ENCODE assay signal across 9 mouse cellular contexts in genomic region chr5:36597653-36598052, GRCm38 (mm10). TPM values are rescaled to one million over a fixed set of nuclear protein-coding genes. Genes with fewer than 3 reads are reported as not detected.
DNase-seq lines count a peak whose midpoint lies in the region; ATAC-seq lines count a peak whose summit lies in the region.
"Had no signal": no experiment of that assay in that cellular context is flagged by ENCODE, and none has a peak within 500 bp of the region (broad histone marks: within the 10 kb centered on the region; RNA-seq: fewer than 3 reads in every experiment).

No protein-coding gene starts in this region.

- WGBS in neural tube, embryonic 14.5 days: 34% methylated on average over 4 of the region's 4 CpGs
- WGBS in kidney, embryonic 16.5 days: 32% methylated on average over 4 of the region's 4 CpGs

- DNase-seq in gastrocnemius, postnatal 14 days: peak; percentile 27
- no peak for DNase-seq in gastrocnemius, adult 18-20 months (ENCODE audit: low spot score)
- no peak for DNase-seq in neural tube, embryonic 10.5 days (ENCODE audit: extremely low spot score, low spot score)
- peak; percentile 56 for DNase-seq in retina, embryonic 14.5 days (ENCODE audit: low spot score)
- DNase-seq in layer of hippocampus, adult 18-20 months (ENCODE audit: low spot score in 2 of 2): no peak
- no peak for DNase-seq in ovary, postnatal 14 days (ENCODE audit: low spot score)

- H3K4me1 ChIP-seq in neural tube, embryonic 14.5 days (ENCODE audit: control insufficient read depth, insufficient read depth, low read length): no peaks in the 10 kb centered on the region
- no peaks in the 10 kb centered on the region for H3K4me1 ChIP-seq in kidney, embryonic 16.5 days (ENCODE audit: insufficient read depth, low read length)

- H3K4me3 ChIP-seq in neural tube, embryonic 14.5 days (ENCODE audit: low read depth, low read length): no peak overlapping the region
- H3K4me3 ChIP-seq in kidney, embryonic 16.5 days (ENCODE audit: low read length): no peak overlapping the region
- H3K4me3 ChIP-seq: limb, embryonic 13.5 days had no signal

- 0 out of 2 replicates have a peak, but pooled peaks have one; percentile 31 for ATAC-seq in neural tube, embryonic 14.5 days (ENCODE audit: low read depth)
- peak; percentile 46; the same call in 1 of the 2 replicates for ATAC-seq in kidney, embryonic 16.5 days (ENCODE audit: low FRiP score, low TSS enrichment)

- H3K27ac ChIP-seq in neural tube, embryonic 14.5 days (ENCODE audit: low read depth, low read length): no peak overlapping the region
- H3K27ac ChIP-seq in kidney, embryonic 16.5 days (ENCODE audit: low read length): no peak overlapping the region
- H3K27ac ChIP-seq: limb, embryonic 13.5 days had no signal

- H3K36me3 ChIP-seq in neural tube, embryonic 14.5 days (ENCODE audit: control insufficient read depth, insufficient read depth, low read length): peaks cover 28% of the 10 kb centered on the region
- H3K36me3 ChIP-seq in kidney, embryonic 16.5 days (ENCODE audit: insufficient read depth, low read length): peaks cover 24% of the 10 kb centered on the region

- no peaks in the 10 kb centered on the region for H3K9me3 ChIP-seq in neural tube, embryonic 14.5 days (ENCODE audit: control insufficient read depth, low read length)
- H3K9me3 ChIP-seq in kidney, embryonic 16.5 days (ENCODE audit: low read length): no peaks in the 10 kb centered on the region
- H3K9me3 ChIP-seq: limb, embryonic 13.5 days had no signal

- no peak overlapping the region for H3K9ac ChIP-seq in neural tube, embryonic 14.5 days (replicated peaks; ENCODE audit: low read depth, low read length)
- H3K9ac ChIP-seq in kidney, embryonic 16.5 days (replicated peaks; ENCODE audit: low read length): no peak overlapping the region
- H3K9ac ChIP-seq: limb, embryonic 13.5 days had no signal

- H3K27me3 ChIP-seq in neural tube, embryonic 14.5 days (ENCODE audit: control insufficient read depth, insufficient read depth, low read length): no peaks in the 10 kb centered on the region
- H3K27me3 ChIP-seq in kidney, embryonic 16.5 days (ENCODE audit: insufficient read depth, low read length): no peaks in the 10 kb centered on the region
- H3K27me3 ChIP-seq: limb, embryonic 13.5 days had no signal

- intact Hi-C loops in gastrocnemius, postnatal 14 days (cut with DNase I; ENCODE audit: low total_unique reads): no loop called here

- no peak overlapping the region for H3K4me2 ChIP-seq in neural tube, embryonic 14.5 days (ENCODE audit: low read depth, low read length)
- no peak overlapping the region for H3K4me2 ChIP-seq in kidney, embryonic 16.5 days (replicated peaks; ENCODE audit: low read depth, low read length)
- H3K4me2 ChIP-seq: limb, embryonic 13.5 days had no signal

RNA-seq across cellular contexts. Expression of gene Tbc1d14, which starts 4.6 kb away (rescaled TPM):
- 10 to 100 TPM; 13.9 to 14.6 TPM for total RNA-seq in gastrocnemius, postnatal 14 days (2021)
- total RNA-seq in gastrocnemius, adult 18-20 months (2021): 10 to 100 TPM; 14.5 to 14.6 TPM
- 74.0 and 86.3 TPM in 2 replicates for polyA plus RNA-seq in neural tube, embryonic 14.5 days (2014; fragmentation: Nextera tagmentation; extraction: Ambion mirVana)
- polyA plus RNA-seq in kidney, embryonic 16.5 days (2015; fragmentation: Nextera tagmentation; extraction: Ambion mirVana): 53.9 and 54.8 TPM in 2 replicates
- 10 to 100 TPM; 82.2 to 92.2 TPM for total RNA-seq in layer of hippocampus, adult 18-20 months (2021)

Comparison
In these comparisons a context has a peak if more than half of its experiments do, and no peak if none do; other contexts are left out.
1. DNase-seq: peak in gastrocnemius, postnatal 14 days (single experiment) and retina, embryonic 14.5 days (single experiment); none in gastrocnemius, adult 18-20 months (single experiment), neural tube, embryonic 10.5 days (single experiment), layer of hippocampus, adult 18-20 months (0 of 2) and ovary, postnatal 14 days (single experiment).
2. RNA of gene Tbc1d14, which starts 4.6 kb away (total RNA-seq): 82.2 to 92.2 TPM in layer of hippocampus, adult 18-20 months; 13.9 to 14.6 TPM in gastrocnemius, postnatal 14 days and 14.5 to 14.6 TPM in gastrocnemius, adult 18-20 months; every median in the first group is over 4 times any median in the second.